Comparison of ENCODE assay signal across 16 mouse cellular contexts in the genomic region with DNA sequence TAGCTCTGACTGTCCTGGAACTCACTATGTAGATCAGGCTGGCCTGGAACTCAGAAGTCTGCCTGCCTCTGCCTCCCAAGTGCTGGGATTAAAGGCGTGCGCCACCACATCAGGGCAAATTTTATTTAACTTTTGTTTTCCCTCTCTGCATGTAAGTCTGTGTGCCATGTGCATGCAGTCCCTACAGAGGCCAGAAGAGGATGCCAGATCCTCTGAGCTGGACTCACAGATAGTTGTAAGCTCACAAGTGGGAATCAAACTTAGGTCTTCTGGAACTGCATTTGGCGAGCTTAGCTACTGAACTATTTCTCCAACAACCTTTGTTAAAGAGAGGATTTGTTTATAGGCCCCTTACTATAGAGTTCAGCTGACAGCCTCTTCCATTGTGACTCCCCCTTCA. TPM values are rescaled to one million over a fixed set of nuclear protein-coding genes. Genes with fewer than 3 reads are reported as not detected.
DNase-seq lines count a peak whose midpoint lies in the region; ATAC-seq and TF ChIP-seq lines count a peak whose summit lies in the region.
"Had no signal": no experiment of that assay in that cellular context is flagged by ENCODE, and none has a peak within 500 bp of the region (broad histone marks: within the 10 kb centered on the region; RNA-seq: fewer than 3 reads in every experiment).

No protein-coding gene starts in this region.

- POLR2A ChIA-PET in Patski (lab: Charles Lee), result interaction anchor here (0.6 to 0.7 kb wide), 2 partner anchors 11 to 74 kb away, joined by 3 read pairs; no protein-coding TSS in a partner anchor

- CTCF ChIA-PET in Patski (lab: Charles Lee), result interaction anchor here (1.3 kb wide), 1 partner anchor 12 kb away, joined by 3 read pairs; no protein-coding TSS in a partner anchor

- no peak overlapping the region for H3K4me3 ChIP-seq in layer of hippocampus, adult 2 months
- H3K4me3 ChIP-seq: embryonic facial prominence, embryonic 10.5 days; hindbrain, embryonic 15.5 days; stomach, embryonic 15.5 days had no signal

- H3K27ac ChIP-seq in layer of hippocampus, adult 2 months, result no peak overlapping the region
- H3K27ac ChIP-seq: embryonic facial prominence, embryonic 10.5 days; hindbrain, embryonic 15.5 days; stomach, embryonic 15.5 days had no signal

- no peak for DNase-seq in layer of hippocampus, adult 2 months (ENCODE audit: low spot score in 2 of 2)
- DNase-seq in layer of hippocampus, adult 9-10 months (ENCODE audit: low spot score), result no peak
- DNase-seq in 3T3-L1 (ENCODE audit: low read depth, low spot score) (peak; percentile 46), 416B (ENCODE audit: low read depth) (peak; percentile 65), Patski (ENCODE audit: low read depth, low spot score) (no peak)
- DNase-seq in adrenal gland, adult 2 months, result no peak
- DNase-seq in cerebellum, postnatal 10 days, result no peak
- DNase-seq in right cerebral cortex, postnatal 36 days (ENCODE audit: low spot score in 2 of 2), result no peak
- DNase-seq: adrenal gland, postnatal 14 days; cerebellum, postnatal 14 days; kidney, postnatal 10 days; left cerebral cortex, postnatal 4 days; thymus, postnatal 36 days had no signal

- no peaks in the 10 kb centered on the region for H3K27me3 ChIP-seq in Patski
- H3K27me3 ChIP-seq: hindbrain, embryonic 15.5 days; stomach, embryonic 15.5 days had no signal

- no peak for ATAC-seq in Patski

- TF ChIP-seq CTCF in layer of hippocampus, adult 2 months (conservative IDR thresholded peaks at IDR 0.05), result peak; percentile 57
- peak; percentile 57 for TF ChIP-seq CTCF in Patski (IDR thresholded peaks at IDR 0.05)

- in situ Hi-C loops in Patski (cut with MboI; ENCODE audit: low pct_unique_long_range_greater_than_20kb), result loop anchor here (5.0 to 10.0 kb wide), 2 partner anchors 76 to 233 kb away; a partner anchor contains a TSS

RNA-seq across cellular contexts. Expression of a gene that starts 3.3 kb away (rescaled TPM):
- 10 to 100 TPM; 24.8 to 28.9 TPM for total RNA-seq in layer of hippocampus, adult 2 months (2021)
- polyA plus RNA-seq in Patski (2021), result 44.3 TPM
- 10 to 100 TPM; 30.5 TPM for total RNA-seq in adrenal gland, adult 2 months (2021)
- 50.0 and 52.5 TPM in 2 replicates for polyA plus RNA-seq in adrenal gland, adult 2 months (2012; rRNA removed)

RNA-seq across cellular contexts. Expression of a gene that starts 10.8 kb away (rescaled TPM):
- total RNA-seq in layer of hippocampus, adult 2 months (2021), result 10 to 100 TPM; 43.6 to 51.8 TPM
- polyA plus RNA-seq in Patski (2021), result 30.0 TPM
- 10 to 100 TPM; 56.9 to 61.6 TPM for total RNA-seq in adrenal gland, adult 2 months (2021)
- polyA plus RNA-seq in adrenal gland, adult 2 months (2012; rRNA removed), result 59.3 and 60.1 TPM in 2 replicates

Comparison
In these comparisons a context has a peak if more than half of its experiments do, and no peak if none do; other contexts are left out.
1. DNase-seq: peak in 3T3-L1 (single experiment) and 416B (single experiment); none in layer of hippocampus, adult 2 months (0 of 2), layer of hippocampus, adult 9-10 months (single experiment), Patski (single experiment), adrenal gland, adult 2 months (single experiment), cerebellum, postnatal 10 days (0 of 2) and right cerebral cortex, postnatal 36 days (0 of 2).